Mouse (Mus musculus): Measurements from ENCODE around the gene Krt222. TPM values are rescaled to one million over a fixed set of nuclear protein-coding genes. Genes with fewer than 3 reads are reported as not detected.

The Krt222 gene
- total and polyA plus RNA-seq, 2 experiments from 2014 or later = 4.5 to 6.9 TPM

GRCm38 (mm10) chr11:99223310-99223709 lies 20.6 kb downstream of the Krt222 start:
- Histone ChIP-seq H3K4me2 (ENCODE audit: low read depth, low read length) (no peak overlapping the region), H3K27ac (ENCODE audit: low read depth) (peak overlapping the region; percentile 20; the same call in 1 of the 2 replicates), H3K4me3 (ENCODE audit: low read depth, low read length) (no peak overlapping the region), H3K4me1 (ENCODE audit: control insufficient read depth, insufficient read depth) (0 out of 2 replicates have a peak, but pooled peaks cover 7% of the 10 kb centered on the region), H3K9me3 (replicated peaks; ENCODE audit: control insufficient read depth, low read length) (no peaks in the 10 kb centered on the region), H3K27me3 (ENCODE audit: control insufficient read depth, insufficient read depth, low read length) (no peaks in the 10 kb centered on the region), H3K36me3 (replicated peaks; ENCODE audit: control insufficient read depth, insufficient read depth, low read length) (peaks cover 79% of the 10 kb centered on the region), H3K9ac (replicated peaks; ENCODE audit: low read depth, low read length) (no peak overlapping the region)
- 62% methylated on average over 5 of the region's 5 CpGs for WGBS
- DNase-seq (ENCODE audit: low spot score) (no peak), ATAC-seq (ENCODE audit: insufficient read depth, low read depth) (no peak)
- TF ChIP-seq CTCF (IDR thresholded peaks at IDR 0.05; ENCODE audit: low read depth) = no peak
- TF ChIP-seq EP300 (IDR thresholded peaks at IDR 0.05; ENCODE audit: low read depth) = no peak

- ATAC-seq (ENCODE audit: insufficient read depth, low read depth) (peak; percentile 49; the same call in 1 of the 2 replicates), DNase-seq (ENCODE audit: low spot score) (no peak)
- peak overlapping the region; percentile 43; the same call in 1 of the 2 replicates for H3K27ac ChIP-seq (ENCODE audit: low read depth)
- TF ChIP-seq CTCF (IDR thresholded peaks at IDR 0.05; ENCODE audit: low read depth) (peak; percentile 24; the same call in 1 of the 2 replicates), EP300 (IDR thresholded peaks at IDR 0.05; ENCODE audit: low read depth) (no peak)
- no peak overlapping the region for H3K4me2 ChIP-seq (ENCODE audit: low read depth, low read length)
- no peaks in the 10 kb centered on the region for H3K9me3 ChIP-seq (replicated peaks; ENCODE audit: control insufficient read depth, low read length)
- no peak overlapping the region for H3K4me3 ChIP-seq (ENCODE audit: low read depth, low read length)
- H3K36me3 ChIP-seq (replicated peaks; ENCODE audit: control insufficient read depth, insufficient read depth, low read length) = peaks cover 82% of the 10 kb centered on the region
- 39% methylated on average over 2 of the region's 2 CpGs for WGBS
- H3K4me1 ChIP-seq (ENCODE audit: control insufficient read depth, insufficient read depth) = 0 out of 2 replicates have a peak, but pooled peaks cover 7% of the 10 kb centered on the region
- no peaks in the 10 kb centered on the region for H3K27me3 ChIP-seq (ENCODE audit: control insufficient read depth, insufficient read depth, low read length)
- H3K9ac ChIP-seq (replicated peaks; ENCODE audit: low read depth, low read length) = no peak overlapping the region
Measured at GRCm38 (mm10) chr11:99221811-99222210, 22.1 kb downstream of the Krt222 start.

GRCm38 (mm10) chr11:99217248-99217986 lies 26.5 kb downstream of the Krt222 start:
- ATAC-seq (ENCODE audit: insufficient read depth, low read depth) (no peak), DNase-seq (ENCODE audit: low spot score) (no peak)
- Histone ChIP-seq H3K27ac (ENCODE audit: low read depth) (no peak overlapping the region), H3K4me2 (ENCODE audit: low read depth, low read length) (no peak overlapping the region), H3K27me3 (ENCODE audit: control insufficient read depth, insufficient read depth, low read length) (no peaks in the 10 kb centered on the region), H3K36me3 (replicated peaks; ENCODE audit: control insufficient read depth, insufficient read depth, low read length) (peaks cover 91% of the 10 kb centered on the region), H3K9me3 (replicated peaks; ENCODE audit: control insufficient read depth, low read length) (no peaks in the 10 kb centered on the region), H3K9ac (replicated peaks; ENCODE audit: low read depth, low read length) (no peak overlapping the region), H3K4me1 (ENCODE audit: control insufficient read depth, insufficient read depth) (0 out of 2 replicates have a peak, but pooled peaks cover 7% of the 10 kb centered on the region), H3K4me3 (ENCODE audit: low read depth, low read length) (no peak overlapping the region)
- TF ChIP-seq EP300 (IDR thresholded peaks at IDR 0.05; ENCODE audit: low read depth) (no peak), CTCF (IDR thresholded peaks at IDR 0.05; ENCODE audit: low read depth) (0 out of 2 replicates have a peak, but pooled peaks have one; percentile 7)
- WGBS = 89% methylated on average over 7 of the region's 7 CpGs

- H3K9me3 ChIP-seq (replicated peaks; ENCODE audit: control insufficient read depth, low read length) = no peaks in the 10 kb centered on the region
- no peaks in the 10 kb centered on the region for H3K27me3 ChIP-seq (ENCODE audit: control insufficient read depth, insufficient read depth, low read length)
- H3K27ac ChIP-seq (ENCODE audit: low read depth) = no peak overlapping the region
- H3K4me1 ChIP-seq (ENCODE audit: control insufficient read depth, insufficient read depth) = 0 out of 2 replicates have a peak, but pooled peaks cover 4% of the 10 kb centered on the region
- H3K9ac ChIP-seq (replicated peaks; ENCODE audit: low read depth, low read length) = no peak overlapping the region
- H3K4me2 ChIP-seq (ENCODE audit: low read depth, low read length) = no peak overlapping the region
- ATAC-seq (ENCODE audit: insufficient read depth, low read depth) (peak; percentile 55), DNase-seq (ENCODE audit: low spot score) (peak; percentile 75)
- WGBS = 60% methylated on average over 3 of the region's 3 CpGs
- no peak overlapping the region for H3K4me3 ChIP-seq (ENCODE audit: low read depth, low read length)
- H3K36me3 ChIP-seq (replicated peaks; ENCODE audit: control insufficient read depth, insufficient read depth, low read length) = peaks cover 96% of the 10 kb centered on the region
- TF ChIP-seq CTCF (IDR thresholded peaks at IDR 0.05; ENCODE audit: low read depth) (no peak), EP300 (IDR thresholded peaks at IDR 0.05; ENCODE audit: low read depth) (no peak)
Measured at GRCm38 (mm10) chr11:99216181-99216580, 27.7 kb downstream of the Krt222 start.

- 73% methylated on average over 7 of the region's 7 CpGs for WGBS
Measured at GRCm38 (mm10) chr11:99212693-99213092, 31.2 kb downstream of the Krt222 start.

More at GRCm38 (mm10) chr11:99212693-99213092, 31.2 kb downstream of the Krt222 start:
- TF ChIP-seq EP300 (IDR thresholded peaks at IDR 0.05; ENCODE audit: low read depth) (no peak), CTCF (IDR thresholded peaks at IDR 0.05; ENCODE audit: low read depth) (no peak)
- Histone ChIP-seq H3K9me3 (replicated peaks; ENCODE audit: control insufficient read depth, low read length) (no peaks in the 10 kb centered on the region), H3K27me3 (ENCODE audit: control insufficient read depth, insufficient read depth, low read length) (no peaks in the 10 kb centered on the region), H3K27ac (ENCODE audit: low read depth) (no peak overlapping the region), H3K4me2 (ENCODE audit: low read depth, low read length) (no peak overlapping the region), H3K4me3 (ENCODE audit: low read depth, low read length) (no peak overlapping the region), H3K36me3 (replicated peaks; ENCODE audit: control insufficient read depth, insufficient read depth, low read length) (peaks cover 77% of the 10 kb centered on the region), H3K9ac (replicated peaks; ENCODE audit: low read depth, low read length) (no peak overlapping the region), H3K4me1 (ENCODE audit: control insufficient read depth, insufficient read depth) (0 out of 2 replicates have a peak, but pooled peaks cover 5% of the 10 kb centered on the region)
- no peak for DNase-seq (ENCODE audit: low spot score)
- no peak for ATAC-seq (ENCODE audit: insufficient read depth, low read depth)

Measured in heart, postnatal 0 days (tissue).